Mouse (Mus musculus) telencephalon, adult 2 months (tissue): ENCODE results near the gene Lrrc47.

Experiments
- DNase-seq: peaks from one replicate; pipeline ENCODE4 v3.0.0-alpha.2; 2011; ENCODE audit warnings: low read depth, low spot score

Gene Lrrc47

DNA sequence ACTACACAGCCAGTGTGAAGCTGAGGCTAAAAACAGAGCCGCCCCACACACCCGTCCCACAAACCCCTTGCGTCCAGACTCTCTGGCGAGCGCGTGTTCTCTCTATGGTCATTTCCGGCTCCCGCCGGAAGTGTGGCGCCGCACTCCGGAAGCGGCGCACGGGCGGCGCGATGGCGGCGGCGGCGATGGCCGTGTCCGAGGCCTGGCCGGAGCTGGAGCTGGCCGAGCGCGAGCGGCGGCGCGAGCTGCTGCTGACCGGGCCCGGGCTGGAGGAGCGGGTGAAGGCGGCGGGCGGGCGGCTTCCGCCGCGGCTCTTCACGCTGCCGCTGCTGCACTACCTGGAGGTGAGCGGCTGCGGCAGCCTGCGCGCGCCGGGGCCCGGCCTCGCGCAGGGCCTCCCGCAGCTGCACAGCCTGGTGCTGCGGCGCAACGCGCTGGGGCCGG lies at the start of gene Lrrc47:
Gene Lrrc47, plus strand, starts transcription at position 86 of the 444 bp plus-strand sequence.
- peak; percentile 89 for DNase-seq

DNA sequence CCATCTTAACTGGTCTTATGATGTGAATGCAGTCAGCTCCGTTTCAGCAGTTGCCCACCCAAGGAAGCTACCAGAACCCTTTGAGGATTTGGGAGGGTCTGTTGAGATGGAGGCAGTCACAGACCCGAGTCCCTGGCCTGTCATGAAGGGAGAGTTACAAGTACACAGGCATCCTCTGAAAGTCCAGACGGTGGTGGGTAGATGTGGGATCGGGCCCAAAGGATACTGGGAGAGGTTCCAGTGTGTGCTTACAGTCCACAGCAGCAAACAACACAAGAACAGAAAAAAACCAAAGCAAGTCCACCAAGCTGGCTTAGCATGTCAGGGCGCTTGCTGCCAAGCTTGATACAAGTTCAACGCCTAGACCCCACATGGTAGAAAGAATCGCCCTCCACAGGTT lies 48.9 kb upstream of the Lrrc47 start:
- no peak for DNase-seq

DNA sequence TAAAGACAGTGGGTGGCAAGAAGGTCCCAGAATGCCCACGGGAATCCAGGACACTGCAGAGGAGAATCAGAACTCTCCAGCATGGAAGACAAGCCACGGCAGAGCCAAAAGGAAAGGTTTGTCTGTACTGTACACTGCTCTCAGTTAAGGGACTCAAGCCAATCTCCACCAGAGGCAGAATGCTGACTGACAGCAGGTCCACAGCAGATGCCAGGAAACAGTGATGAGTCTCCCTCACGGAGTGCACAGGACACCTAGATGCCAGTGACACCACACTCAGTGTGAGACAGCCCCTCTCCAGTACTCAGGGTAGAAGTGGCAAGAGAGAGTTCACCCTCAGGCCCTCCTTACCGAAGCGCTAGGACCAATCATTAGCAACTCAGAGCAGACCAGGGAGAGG lies 44.9 kb upstream of the Lrrc47 start:
- DNase-seq = no peak

DNA sequence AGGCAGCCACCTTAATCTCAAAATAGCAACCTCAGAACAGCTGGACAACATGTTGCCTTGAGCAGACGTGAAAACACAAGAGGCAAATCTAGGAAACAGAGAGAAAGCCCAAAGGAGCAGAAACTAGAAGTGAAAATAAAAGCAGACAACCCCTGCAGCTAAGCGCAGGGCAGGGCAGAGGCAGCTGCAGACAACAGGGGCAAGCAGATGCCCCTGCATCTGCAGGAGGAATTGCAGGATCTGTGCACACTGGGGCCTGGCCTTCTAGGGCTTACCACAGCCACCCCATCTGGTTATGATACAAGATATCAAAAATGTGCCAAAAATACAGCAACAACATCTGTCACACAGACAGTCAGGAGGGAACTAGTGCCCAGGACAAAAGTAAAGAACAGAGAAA lies 44.0 kb upstream of the Lrrc47 start:
- no peak for DNase-seq

DNA sequence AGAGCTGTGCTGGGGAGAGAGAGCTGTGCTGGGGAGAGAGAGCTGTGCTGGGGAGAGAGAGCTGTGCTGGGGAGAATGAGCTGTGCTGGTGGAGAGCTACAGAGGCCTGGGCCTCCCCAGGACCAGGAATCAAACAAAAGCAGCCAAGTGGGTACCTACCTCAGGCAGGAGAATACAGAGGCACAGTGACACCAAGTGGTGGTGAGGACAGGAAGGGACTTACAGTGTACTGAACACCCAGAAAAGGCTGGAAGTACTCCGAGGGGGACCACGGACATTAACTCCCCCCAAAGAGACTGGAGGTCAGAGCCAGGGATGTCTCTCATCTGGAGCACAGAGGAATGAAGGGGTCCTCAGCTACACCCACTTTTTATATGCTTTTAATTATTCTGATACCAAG lies 43.5 kb upstream of the Lrrc47 start:
- DNase-seq = no peak

DNA sequence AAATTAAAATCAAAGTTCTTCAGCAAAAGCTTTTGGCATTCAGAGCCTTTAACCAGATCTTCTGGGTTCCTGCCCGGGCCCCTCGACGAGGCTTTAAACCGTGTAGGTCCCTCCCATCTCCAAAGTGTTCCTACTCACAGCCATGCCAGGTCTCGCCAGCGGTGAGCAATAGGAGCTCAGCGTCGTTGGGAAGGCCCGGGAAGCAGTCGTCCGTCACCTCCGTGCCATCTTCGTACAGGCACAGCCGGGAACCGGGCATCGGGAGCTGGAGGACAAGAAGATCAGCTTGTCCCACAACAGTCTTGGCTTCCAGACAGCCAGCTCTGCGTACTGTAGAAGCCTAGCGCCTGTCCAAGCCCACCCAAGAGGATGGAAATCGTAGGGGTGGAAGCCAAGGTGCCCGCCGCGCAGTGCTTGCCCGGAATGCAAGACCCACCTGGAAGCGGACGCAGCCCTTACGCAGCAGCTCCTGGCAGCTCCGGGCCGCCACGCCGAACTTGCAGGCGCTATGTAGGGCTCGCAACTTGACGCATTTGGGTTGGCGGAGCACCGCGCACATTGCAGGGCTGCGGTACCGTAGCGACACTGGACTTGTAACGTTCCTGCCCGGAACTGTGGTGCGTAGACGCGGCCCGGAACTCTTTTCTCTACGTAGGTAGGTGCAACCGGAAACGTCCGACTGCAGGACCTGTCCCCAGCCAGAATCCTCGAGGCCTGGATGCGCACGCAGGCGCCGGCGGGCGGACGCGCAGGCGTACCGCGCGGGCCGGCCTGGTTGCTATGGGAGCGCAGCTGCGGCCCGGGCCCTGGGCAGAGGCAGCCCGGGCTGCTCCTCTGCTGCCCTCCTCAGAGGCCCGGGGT lies 36.9 kb upstream of the Lrrc47 start, which contains the start of the genes Dffb and Cep104:
Gene Dffb, minus strand, starts transcription at position 696 of the 861 bp plus-strand sequence.
Gene Cep104, plus strand, starts transcription at position 764 of the 861 bp plus-strand sequence.
- DNase-seq = peak; percentile 93

DNA sequence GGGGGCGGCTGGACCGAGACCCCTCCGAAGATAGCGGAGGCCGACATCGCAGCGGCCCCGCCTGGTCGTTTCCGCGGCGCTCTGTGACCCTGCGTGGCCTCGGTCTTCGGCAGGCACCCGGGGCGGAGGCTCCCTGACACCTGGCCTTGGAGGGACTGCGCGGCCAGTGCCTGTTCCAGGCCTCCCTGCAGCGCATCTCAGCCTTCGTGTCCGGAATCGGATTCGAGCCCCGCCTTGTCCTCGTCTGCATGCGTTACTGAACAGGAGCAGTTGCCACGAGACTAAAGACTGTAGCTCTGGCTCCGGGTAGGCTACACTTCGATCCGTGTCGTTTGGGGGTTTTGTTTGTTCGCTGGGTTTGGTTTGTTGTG lies 36.3 kb upstream of the Lrrc47 start:
- DNase-seq = no peak

DNA sequence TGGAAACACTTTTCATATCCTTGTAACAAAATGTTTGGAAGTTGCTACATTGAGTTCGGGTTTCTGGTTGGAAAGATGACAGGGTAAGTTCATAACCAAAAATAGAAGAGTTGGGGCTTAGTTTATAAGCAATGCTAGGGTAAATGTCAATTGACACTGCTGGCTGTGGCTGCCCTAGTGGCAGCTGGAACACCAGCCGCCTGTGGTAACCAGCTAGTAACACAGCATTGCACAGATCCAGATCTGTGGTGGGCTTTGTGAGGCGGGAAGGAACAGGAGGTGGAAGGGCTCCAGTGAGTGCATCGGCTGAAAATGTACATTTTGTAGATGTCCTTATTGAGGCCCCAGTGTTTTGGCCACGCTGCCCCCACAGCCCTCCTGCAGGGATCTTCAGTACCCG lies 35.8 kb upstream of the Lrrc47 start:
- DNase-seq = no peak

DNA sequence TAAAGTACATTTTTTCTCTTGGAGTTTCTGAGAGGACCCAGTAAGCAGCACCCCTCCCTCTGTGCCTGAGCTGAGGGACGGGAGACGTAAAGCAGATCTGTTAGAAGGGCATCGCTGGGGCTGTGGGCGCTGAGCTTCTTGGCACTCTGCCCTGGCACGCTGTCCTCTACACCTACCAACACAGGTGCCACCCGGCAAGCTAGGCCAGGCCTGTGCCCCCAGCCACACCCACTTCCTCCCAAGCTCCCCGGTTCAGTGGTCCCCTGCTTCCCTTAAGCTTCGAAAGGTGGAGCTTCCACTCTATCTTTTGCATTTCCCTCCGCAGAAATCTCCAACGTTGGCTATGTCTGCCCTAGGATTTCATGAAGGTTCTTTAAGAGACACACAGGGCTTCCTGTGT lies 32.3 kb upstream of the Lrrc47 start:
- no peak for DNase-seq

DNA sequence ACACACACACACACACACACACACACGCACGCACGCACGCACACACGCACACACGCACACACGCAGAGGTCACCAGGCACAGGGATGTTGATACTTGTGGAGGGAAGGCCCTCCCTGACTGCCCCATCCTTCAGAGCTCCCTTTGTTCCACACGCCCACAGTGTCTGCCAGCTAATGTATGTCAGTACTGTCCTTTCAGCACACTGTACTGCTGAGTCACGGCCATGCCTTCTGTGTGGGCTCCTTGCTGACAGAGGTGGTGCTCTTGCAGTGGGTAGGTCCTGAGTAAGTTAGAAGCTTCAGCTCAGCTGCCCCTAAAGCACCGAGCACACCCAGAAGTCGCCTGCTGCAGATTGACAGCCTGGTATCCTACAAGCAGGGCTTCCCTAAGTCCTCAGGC lies 31.1 kb upstream of the Lrrc47 start:
- DNase-seq = peak; percentile 47

DNA sequence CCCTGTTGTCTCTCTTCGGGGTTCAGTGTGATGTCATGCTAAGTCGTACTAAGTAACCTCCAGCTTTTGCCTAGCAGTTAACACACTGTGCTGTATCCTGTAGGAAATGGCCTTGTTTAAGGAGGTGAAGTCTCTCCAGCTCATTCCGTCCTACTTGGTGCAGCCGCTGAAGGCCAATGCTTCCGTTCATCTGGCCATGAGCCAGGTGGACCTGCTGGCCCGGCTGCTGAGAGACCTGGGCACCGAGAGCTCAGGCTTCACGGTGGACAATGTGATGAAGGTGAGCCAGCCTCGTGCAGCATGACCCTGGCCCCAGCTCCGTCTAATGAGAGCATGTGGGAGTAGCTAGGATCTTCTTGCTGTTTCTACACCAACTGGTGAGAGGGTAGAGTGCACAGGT lies 18.8 kb upstream of the Lrrc47 start:
- DNase-seq = no peak

DNA sequence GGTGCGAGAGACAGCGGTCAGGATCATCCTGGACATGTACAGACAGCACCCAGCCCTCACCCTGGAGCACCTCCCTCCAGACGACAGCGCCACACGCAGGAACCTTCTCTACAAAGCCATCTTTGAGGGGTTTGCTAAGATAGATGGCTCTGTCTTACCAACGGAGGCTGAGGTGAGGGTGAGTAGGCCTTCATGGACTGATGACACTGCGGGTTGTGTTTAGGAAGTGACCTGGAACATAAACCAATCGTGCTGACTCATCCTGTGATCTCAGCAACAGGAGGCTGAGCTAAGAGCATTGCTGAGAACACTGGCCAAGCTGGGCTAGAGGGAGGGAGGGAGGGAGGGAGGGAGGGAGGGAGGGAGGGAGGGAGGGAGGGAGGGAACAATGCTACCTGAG lies 18.0 kb upstream of the Lrrc47 start:
- DNase-seq = no peak

DNA sequence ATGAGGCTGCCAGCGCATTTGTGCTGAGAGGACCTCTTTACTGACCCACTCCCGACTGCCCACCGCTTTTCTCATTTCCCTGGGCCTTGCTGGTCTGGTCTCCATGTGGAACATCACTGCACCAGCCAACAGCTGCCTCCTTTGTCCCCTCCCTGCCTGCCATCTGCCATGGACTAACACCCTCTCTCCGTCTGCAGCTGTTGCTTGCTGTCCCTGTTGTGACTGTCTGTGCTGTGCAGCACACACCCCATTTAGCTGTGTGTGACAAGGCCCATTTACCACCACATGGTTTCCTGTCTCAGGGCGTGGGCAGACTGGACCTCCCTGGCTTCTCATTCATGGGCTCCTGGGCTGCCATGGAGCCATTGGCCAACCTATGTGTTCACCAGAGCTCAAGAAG lies 6.0 kb upstream of the Lrrc47 start:
- no peak for DNase-seq

DNA sequence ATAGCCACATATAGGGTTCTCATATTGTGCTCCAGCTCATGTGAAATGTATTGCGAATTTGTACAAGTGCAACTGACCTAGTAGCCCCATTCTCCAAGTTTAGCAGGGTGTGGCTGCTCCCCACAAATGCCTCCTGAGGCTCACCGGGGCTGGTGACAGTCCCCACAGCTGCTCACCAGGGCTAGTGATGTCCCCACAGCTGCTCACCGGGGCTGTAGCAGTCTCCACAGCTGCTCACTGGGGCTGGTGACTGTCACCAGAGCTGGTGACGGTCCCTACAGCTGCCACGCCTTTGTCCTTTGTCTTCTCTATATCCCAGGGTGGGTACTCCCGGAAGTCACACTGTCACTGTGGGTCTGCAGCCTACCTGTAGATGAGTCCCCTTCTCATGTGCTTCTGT lies 5.3 kb upstream of the Lrrc47 start:
- DNase-seq = no peak

DNA sequence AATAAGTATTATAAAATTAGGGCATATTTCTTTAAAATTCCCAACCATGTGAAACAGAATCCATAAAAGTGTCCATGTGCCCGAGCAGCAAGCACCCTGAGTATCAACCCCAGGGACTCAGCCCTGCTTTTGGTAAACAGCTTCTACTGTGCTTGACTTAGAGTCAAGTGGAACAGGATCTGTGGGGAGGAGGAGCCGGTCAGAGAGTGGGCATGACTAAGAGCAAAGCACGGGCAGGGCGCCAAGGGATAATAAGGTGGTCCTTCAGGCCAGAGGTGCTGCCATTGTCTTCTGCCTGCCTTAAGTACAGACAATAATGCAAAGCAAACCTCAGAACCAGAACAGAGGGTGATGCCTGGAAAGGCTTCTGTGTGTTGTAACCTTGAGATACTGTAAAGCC lies 3.8 kb upstream of the Lrrc47 start:
- no peak for DNase-seq

DNA sequence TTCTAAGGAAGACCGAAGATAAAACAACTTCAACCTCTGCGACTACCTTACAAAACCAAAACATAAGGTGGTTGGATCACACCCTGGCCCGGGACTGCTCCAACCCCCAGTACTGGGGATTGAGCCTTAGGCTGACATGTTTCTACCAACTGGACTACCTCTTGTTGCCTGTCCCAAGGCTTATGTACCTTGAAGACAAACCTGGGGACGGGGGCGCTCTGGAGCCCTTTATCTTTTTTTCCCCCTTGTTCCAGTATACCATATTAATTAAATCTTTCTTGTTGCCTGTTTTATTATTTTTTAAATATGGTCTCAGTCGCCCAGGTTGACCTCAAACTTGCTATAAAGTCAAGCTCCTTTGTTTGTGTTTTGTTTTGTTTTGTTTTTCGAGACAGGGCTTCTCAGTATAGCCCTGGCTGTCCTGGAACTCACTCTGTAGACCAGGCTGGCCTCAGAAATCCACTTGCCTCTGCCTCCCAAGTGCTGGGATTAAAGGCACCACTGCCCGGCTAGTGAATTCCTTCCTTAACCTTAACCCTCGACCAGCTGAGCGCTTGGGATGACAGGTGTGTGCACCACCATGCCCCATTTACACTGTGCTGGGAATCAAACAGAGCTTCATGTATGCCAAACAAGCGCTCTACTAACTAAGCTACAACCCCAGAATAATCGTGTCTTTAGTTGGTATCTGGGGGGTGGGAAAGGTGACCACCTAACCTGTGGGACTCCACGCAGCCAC lies 455 bp upstream of the Lrrc47 start:
- no peak for DNase-seq

DNA sequence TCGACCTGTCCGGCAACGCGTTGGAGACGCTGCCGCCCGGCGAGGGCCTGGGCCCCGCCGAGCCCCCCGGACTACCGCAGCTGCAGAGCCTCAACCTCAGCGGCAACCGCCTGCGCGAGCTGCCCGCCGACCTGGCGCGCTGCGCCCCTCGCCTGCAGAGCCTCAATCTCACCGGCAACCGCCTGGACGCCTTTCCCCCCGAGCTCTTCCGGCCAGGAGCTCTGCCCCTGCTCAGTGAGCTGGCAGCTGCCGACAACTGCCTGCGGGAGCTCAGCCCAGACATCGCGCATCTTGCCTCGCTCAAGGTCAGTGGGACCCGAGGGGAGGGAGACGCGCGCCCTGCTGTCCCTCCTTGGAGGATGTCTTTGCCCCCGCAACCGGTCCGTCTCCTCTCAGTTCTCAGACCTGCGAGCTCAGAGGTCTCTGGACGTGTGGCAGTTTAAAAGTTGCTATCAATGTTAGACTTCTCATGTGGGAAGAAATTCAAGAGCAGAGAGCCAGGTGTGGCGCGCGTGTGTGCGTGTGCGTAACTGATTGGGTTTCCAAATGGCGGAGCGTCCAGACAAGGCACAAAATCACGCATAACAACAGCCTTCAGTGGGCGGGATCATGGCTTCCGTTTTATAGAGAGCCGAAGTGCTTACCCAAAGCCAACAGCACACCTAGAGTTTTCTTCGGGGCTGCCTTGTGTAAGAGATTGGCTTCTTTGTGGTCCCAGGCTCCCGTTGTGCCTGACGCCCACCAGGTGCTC lies 776 bp downstream of the Lrrc47 start:
- no peak for DNase-seq

DNA sequence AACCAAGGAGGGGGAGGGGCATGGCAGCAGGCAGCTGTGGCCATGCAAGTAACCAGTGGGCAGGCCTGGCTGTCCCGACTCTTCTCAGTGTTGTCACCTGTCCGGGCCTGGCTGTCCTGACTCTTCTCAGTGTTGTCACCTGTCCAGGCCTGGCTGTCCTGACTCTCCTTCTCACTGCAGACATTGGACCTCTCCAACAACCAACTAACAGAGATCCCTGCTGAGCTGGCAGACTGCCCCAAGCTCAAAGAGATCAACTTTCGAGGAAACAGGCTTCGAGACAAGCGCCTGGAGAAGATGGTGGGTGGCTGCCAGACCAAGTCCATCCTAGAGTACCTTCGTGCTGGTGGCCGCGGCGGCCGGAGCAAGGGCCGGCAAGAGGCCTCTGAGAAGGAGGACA lies 3.9 kb downstream of the Lrrc47 start:
- no peak for DNase-seq

DNA sequence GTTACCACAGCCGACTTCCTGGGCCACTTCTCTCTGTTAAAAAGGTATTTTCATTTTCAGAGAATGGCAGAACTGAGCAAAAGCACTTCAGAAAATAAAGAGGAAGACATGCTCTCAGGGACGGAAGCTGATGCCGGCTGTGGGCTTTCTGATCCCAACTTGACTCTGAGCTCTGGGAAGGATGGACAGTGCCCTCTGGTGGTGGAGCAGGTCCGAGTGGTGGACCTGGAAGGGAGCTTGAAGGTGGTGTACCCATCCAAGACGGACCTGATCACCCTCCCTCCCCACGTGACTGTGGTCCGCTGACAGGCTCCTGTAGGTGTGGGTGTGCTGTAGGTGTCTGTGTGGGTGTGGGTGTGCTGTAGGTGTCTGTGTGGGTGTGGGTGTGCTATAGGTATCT lies 8.0 kb downstream of the Lrrc47 start:
- no peak for DNase-seq

DNA sequence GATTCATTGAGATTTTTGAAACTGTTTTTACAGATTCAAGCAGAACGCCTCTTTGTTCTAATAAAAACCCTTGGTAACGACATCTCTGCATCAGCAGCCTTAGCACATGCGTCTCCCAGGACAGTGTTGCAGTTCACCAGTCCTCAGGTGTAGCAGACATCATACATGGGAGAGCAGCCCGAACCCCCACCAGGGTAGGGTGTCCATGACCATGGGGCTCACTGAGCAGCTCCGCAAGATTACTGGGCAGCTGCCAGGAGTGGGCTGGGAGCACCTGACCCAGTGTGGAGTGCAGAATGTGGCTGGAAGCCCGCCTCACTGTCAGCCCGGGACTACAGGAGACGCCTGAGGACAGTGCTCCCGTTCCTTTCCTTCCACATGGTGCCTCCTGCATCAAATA lies 9.9 kb downstream of the Lrrc47 start:
- no peak for DNase-seq

DNA sequence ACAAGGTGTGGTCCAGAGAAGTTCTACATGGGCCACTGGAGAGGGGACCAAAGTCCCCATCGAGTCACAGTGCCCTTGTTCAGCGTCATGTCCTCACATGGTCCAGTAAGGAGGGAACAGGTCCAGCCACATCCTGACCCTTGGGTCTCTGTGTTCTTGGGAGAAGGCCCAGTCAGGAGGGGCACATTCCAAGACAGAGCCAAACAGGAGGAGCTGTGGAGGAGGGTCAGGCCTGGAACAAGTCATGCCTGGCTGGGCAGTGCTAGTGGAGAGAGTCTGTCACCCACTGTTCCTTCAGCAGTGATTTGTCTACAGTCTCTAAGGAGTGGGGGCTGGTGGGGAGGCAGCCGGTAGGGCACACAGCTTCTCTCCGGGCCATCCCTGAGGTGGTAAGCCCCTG lies 10.9 kb downstream of the Lrrc47 start:
- no peak for DNase-seq

DNA sequence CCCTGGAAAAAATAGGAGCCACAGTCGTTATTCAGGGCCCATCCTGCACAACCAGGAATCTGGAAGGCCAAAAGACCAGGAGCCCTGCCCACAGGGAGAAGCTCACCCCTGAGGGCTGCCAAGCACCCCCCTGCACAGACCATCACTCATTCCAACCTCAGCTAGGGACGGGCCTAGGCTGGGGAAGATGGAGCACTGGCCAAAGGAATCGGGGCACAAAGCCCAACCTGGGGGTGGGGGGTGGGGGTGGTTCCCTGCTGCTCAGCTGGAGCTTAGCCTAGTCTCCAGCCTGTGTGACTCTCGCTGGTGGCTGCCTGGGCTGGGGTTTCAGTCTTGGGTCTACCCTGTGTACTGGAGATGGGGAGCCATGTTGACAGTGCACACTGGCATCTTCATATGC lies 11.3 kb downstream of the Lrrc47 start:
- DNase-seq = no peak
